Mouse (Mus musculus): ENCODE measurements around the gene Ldhd. TPM values are rescaled to one million over a fixed set of nuclear protein-coding genes. Genes with fewer than 3 reads are reported as not detected.
A peak's percentile ranks its signal among the peaks of the same experiment; 100 is the strongest.

Gene Ldhd
- polyA plus RNA-seq, 1 experiment from 2014 or later: 0.44 TPM

- no peak overlapping the region for H3K4me3 ChIP-seq
- H3K27ac ChIP-seq: 0 out of 2 replicates have a peak overlapping the region, but pooled peaks have one; percentile 16
- ATAC-seq (ENCODE audit: insufficient number of reproducible peaks, insufficient read depth, low FRiP score, low TSS enrichment, low read depth): no peak
Measured at GRCm38 (mm10) chr8:111592390-111592910, 37.7 kb downstream of the Ldhd start.

GRCm38 (mm10) chr8:111591176-111591575, 39.0 kb downstream of the Ldhd start:
- H3K27me3 ChIP-seq: no peaks in the 10 kb centered on the region
- no peak for ATAC-seq (ENCODE audit: insufficient number of reproducible peaks, insufficient read depth, low FRiP score, low TSS enrichment, low read depth)
- no peak overlapping the region for H3K9ac ChIP-seq
- H3K36me3 ChIP-seq: peaks cover 4% of the 10 kb centered on the region; the same call in 1 of the 2 replicates
- H3K27ac ChIP-seq: no peak overlapping the region
- H3K4me2 ChIP-seq: no peak overlapping the region
- no peaks in the 10 kb centered on the region for H3K9me3 ChIP-seq
- H3K4me3 ChIP-seq: no peak overlapping the region
- peaks cover 41% of the 10 kb centered on the region for H3K4me1 ChIP-seq

More at GRCm38 (mm10) chr8:111592390-111592910, 37.7 kb downstream of the Ldhd start:
- WGBS: 80% methylated on average over 7 of the region's 7 CpGs
- no peaks in the 10 kb centered on the region for H3K9me3 ChIP-seq
- no peak overlapping the region for H3K9ac ChIP-seq
- H3K36me3 ChIP-seq: peaks cover 4% of the 10 kb centered on the region; the same call in 1 of the 2 replicates
- H3K4me2 ChIP-seq: no peak overlapping the region
- H3K27me3 ChIP-seq: no peaks in the 10 kb centered on the region
- peaks cover 53% of the 10 kb centered on the region for H3K4me1 ChIP-seq

- H3K4me2 ChIP-seq: no peak overlapping the region
- 82% methylated on average over 3 of the region's 3 CpGs for WGBS
- H3K9ac ChIP-seq: no peak overlapping the region
- H3K27me3 ChIP-seq: no peaks in the 10 kb centered on the region
- peaks cover 32% of the 10 kb centered on the region for H3K4me1 ChIP-seq
- H3K9me3 ChIP-seq: no peaks in the 10 kb centered on the region
- peaks cover 4% of the 10 kb centered on the region; the same call in 1 of the 2 replicates for H3K36me3 ChIP-seq
- no peak overlapping the region for H3K4me3 ChIP-seq
- ATAC-seq (ENCODE audit: insufficient number of reproducible peaks, insufficient read depth, low FRiP score, low TSS enrichment, low read depth): no peak
- H3K27ac ChIP-seq: no peak overlapping the region
Measured at GRCm38 (mm10) chr8:111590214-111590613, 40.0 kb downstream of the Ldhd start.

GRCm38 (mm10) chr8:111588336-111588735, 41.8 kb downstream of the Ldhd start:
- WGBS: 94% methylated on average over 2 of the region's 2 CpGs
- H3K36me3 ChIP-seq: peaks cover 12% of the 10 kb centered on the region

GRCm38 (mm10) chr8:111587545-111588094, 42.6 kb downstream of the Ldhd start:
- Histone ChIP-seq H3K27ac (no peak overlapping the region), H3K27me3 (no peaks in the 10 kb centered on the region), H3K9ac (no peak overlapping the region), H3K4me2 (no peak overlapping the region), H3K9me3 (no peaks in the 10 kb centered on the region), H3K4me3 (no peak overlapping the region), H3K36me3 (peaks cover 12% of the 10 kb centered on the region), H3K4me1 (peaks cover 10% of the 10 kb centered on the region)
- no peak for ATAC-seq (ENCODE audit: insufficient number of reproducible peaks, insufficient read depth, low FRiP score, low TSS enrichment, low read depth)
- 92% methylated on average over 1 of the region's 1 CpGs for WGBS

More at GRCm38 (mm10) chr8:111588336-111588735, 41.8 kb downstream of the Ldhd start:
- Histone ChIP-seq H3K4me2 (no peak overlapping the region), H3K4me1 (peaks cover 16% of the 10 kb centered on the region), H3K9me3 (no peaks in the 10 kb centered on the region), H3K9ac (no peak overlapping the region), H3K4me3 (no peak overlapping the region), H3K27ac (no peak overlapping the region), H3K27me3 (no peaks in the 10 kb centered on the region)
- no peak for ATAC-seq (ENCODE audit: insufficient number of reproducible peaks, insufficient read depth, low FRiP score, low TSS enrichment, low read depth)

GRCm38 (mm10) chr8:111584946-111585345, 45.2 kb downstream of the Ldhd start:
- no peak overlapping the region for H3K4me3 ChIP-seq
- H3K4me1 ChIP-seq: no peaks in the 10 kb centered on the region
- H3K27me3 ChIP-seq: no peaks in the 10 kb centered on the region
- no peaks in the 10 kb centered on the region for H3K9me3 ChIP-seq
- H3K27ac ChIP-seq: no peak overlapping the region
- no peak for ATAC-seq (ENCODE audit: insufficient number of reproducible peaks, insufficient read depth, low FRiP score, low TSS enrichment, low read depth)
- 84% methylated on average over 3 of the region's 3 CpGs for WGBS
- H3K36me3 ChIP-seq: peaks cover 11% of the 10 kb centered on the region
- no peak overlapping the region for H3K9ac ChIP-seq
- no peak overlapping the region for H3K4me2 ChIP-seq

GRCm38 (mm10) chr8:111582386-111582785, 47.8 kb downstream of the Ldhd start:
- Histone ChIP-seq H3K4me3 (no peak overlapping the region), H3K27ac (no peak overlapping the region), H3K9me3 (no peaks in the 10 kb centered on the region), H3K27me3 (no peaks in the 10 kb centered on the region), H3K4me2 (no peak overlapping the region), H3K9ac (no peak overlapping the region), H3K36me3 (peaks cover 23% of the 10 kb centered on the region), H3K4me1 (peaks cover under 1% of the 10 kb centered on the region; the same call in 1 of the 2 replicates)
- 72% methylated on average over 3 of the region's 3 CpGs for WGBS
- no peak for ATAC-seq (ENCODE audit: insufficient number of reproducible peaks, insufficient read depth, low FRiP score, low TSS enrichment, low read depth)

GRCm38 (mm10) chr8:111580306-111580705, 49.9 kb downstream of the Ldhd start:
- Histone ChIP-seq H3K9ac (no peak overlapping the region), H3K4me1 (peaks cover 14% of the 10 kb centered on the region), H3K9me3 (no peaks in the 10 kb centered on the region), H3K36me3 (peaks cover 23% of the 10 kb centered on the region), H3K4me2 (no peak overlapping the region), H3K27me3 (no peaks in the 10 kb centered on the region), H3K27ac (no peak overlapping the region), H3K4me3 (no peak overlapping the region)
- ATAC-seq (ENCODE audit: insufficient number of reproducible peaks, insufficient read depth, low FRiP score, low TSS enrichment, low read depth): no peak
- 92% methylated on average over 3 of the region's 3 CpGs for WGBS

- Histone ChIP-seq H3K9me3 (no peaks in the 10 kb centered on the region), H3K36me3 (peaks cover 23% of the 10 kb centered on the region)
- 96% methylated on average over 1 of the region's 1 CpGs for WGBS
Measured at GRCm38 (mm10) chr8:111579318-111579717, 50.9 kb downstream of the Ldhd start.

GRCm38 (mm10) chr8:111577880-111578533, 52.2 kb downstream of the Ldhd start:
- H3K4me2 ChIP-seq: no peak overlapping the region
- no peaks in the 10 kb centered on the region for H3K27me3 ChIP-seq
- no peak overlapping the region for H3K9ac ChIP-seq
- peaks cover 20% of the 10 kb centered on the region for H3K4me1 ChIP-seq
- no peak for ATAC-seq (ENCODE audit: insufficient number of reproducible peaks, insufficient read depth, low FRiP score, low TSS enrichment, low read depth)
- no peak overlapping the region for H3K4me3 ChIP-seq
- H3K36me3 ChIP-seq: peaks cover 18% of the 10 kb centered on the region; the same call in 1 of the 2 replicates
- WGBS: 89% methylated on average over 9 of the region's 9 CpGs
- H3K27ac ChIP-seq: no peak overlapping the region
- H3K9me3 ChIP-seq: no peaks in the 10 kb centered on the region

More at GRCm38 (mm10) chr8:111579318-111579717, 50.9 kb downstream of the Ldhd start:
- no peak for ATAC-seq (ENCODE audit: insufficient number of reproducible peaks, insufficient read depth, low FRiP score, low TSS enrichment, low read depth)
- no peaks in the 10 kb centered on the region for H3K27me3 ChIP-seq
- H3K4me2 ChIP-seq: no peak overlapping the region
- H3K9ac ChIP-seq: no peak overlapping the region
- H3K4me3 ChIP-seq: no peak overlapping the region
- H3K27ac ChIP-seq: no peak overlapping the region
- H3K4me1 ChIP-seq: peaks cover 14% of the 10 kb centered on the region

GRCm38 (mm10) chr8:111576501-111576900, 53.7 kb downstream of the Ldhd start:
- peaks cover 30% of the 10 kb centered on the region for H3K4me1 ChIP-seq
- H3K9me3 ChIP-seq: no peaks in the 10 kb centered on the region
- H3K27me3 ChIP-seq: no peaks in the 10 kb centered on the region
- no peak overlapping the region for H3K4me2 ChIP-seq
- H3K9ac ChIP-seq: no peak overlapping the region
- ATAC-seq (ENCODE audit: insufficient number of reproducible peaks, insufficient read depth, low FRiP score, low TSS enrichment, low read depth): no peak
- peaks cover 14% of the 10 kb centered on the region; the same call in 1 of the 2 replicates for H3K36me3 ChIP-seq
- H3K4me3 ChIP-seq: no peak overlapping the region
- H3K27ac ChIP-seq: no peak overlapping the region

GRCm38 (mm10) chr8:111575492-111575891, 54.7 kb downstream of the Ldhd start:
- Histone ChIP-seq H3K27ac (no peak overlapping the region), H3K27me3 (no peaks in the 10 kb centered on the region), H3K4me1 (peaks cover 30% of the 10 kb centered on the region), H3K4me2 (no peak overlapping the region), H3K4me3 (no peak overlapping the region), H3K36me3 (peaks cover 14% of the 10 kb centered on the region; the same call in 1 of the 2 replicates), H3K9me3 (no peaks in the 10 kb centered on the region), H3K9ac (no peak overlapping the region)
- 88% methylated on average over 4 of the region's 4 CpGs for WGBS
- no peak for ATAC-seq (ENCODE audit: insufficient number of reproducible peaks, insufficient read depth, low FRiP score, low TSS enrichment, low read depth)

All from embryonic facial prominence, embryonic 13.5 days (tissue).